Mouse (Mus musculus) myocyte (in vitro differentiated cells): ENCODE measurements at regions not wholly inside any gene's neighbourhood (a gene's known extent, or its start where the extent isn't known, plus 50 kb on each side); places are given as distances from the start of the nearest gene placed in this dataset.

Experiments
- H3K27me3 ChIP-seq: one replicate; pipeline ENCODE4 v1.6.1; 2011; ENCODE audit not compliant: control insufficient read depth, insufficient read depth, insufficient read length
- H3K36me3 ChIP-seq: one replicate; pipeline ENCODE4 v1.6.1; 2011; ENCODE audit not compliant: control insufficient read depth, insufficient read depth
- H3K4me2 ChIP-seq: one replicate; pipeline ENCODE4 v1.6.1; 2011; ENCODE audit warnings: low read depth, control low read depth
- H3K4me3 ChIP-seq: one replicate; pipeline ENCODE4 v1.5.1; 2011; ENCODE audit warnings: mild to moderate bottlenecking, control low read depth, moderate library complexity
- H3K79me2 ChIP-seq: one replicate; pipeline ENCODE4 v1.6.1; 2011; ENCODE audit not compliant: control insufficient read depth, insufficient read depth
- H3ac ChIP-seq: one replicate; pipeline ENCODE4 v1.6.1; 2011; ENCODE audit not compliant: control insufficient read depth, insufficient read length
- CEBPB ChIP-seq: IDR thresholded peaks from 2 replicates; pipeline ENCODE4 v1.6.1; 2011; ENCODE audit warnings: mild to moderate bottlenecking, moderate library complexity; ENCODE audit not compliant: poor library complexity, insufficient read depth, severe bottlenecking
- E2F4 ChIP-seq: IDR thresholded peaks from one replicate; pipeline ENCODE4 v1.6.1; 2011; ENCODE audit warnings: mild to moderate bottlenecking, control low read depth, moderate library complexity; ENCODE audit not compliant: insufficient read depth
- MAX ChIP-seq: IDR thresholded peaks from one replicate; pipeline ENCODE4 v1.6.1; 2011; ENCODE audit warnings: low read depth, mild to moderate bottlenecking, control low read depth
- MYOD1 ChIP-seq, 3 experiments: IDR thresholded peaks; one replicate each; pipeline ENCODE4 v1.6.1; 2011; ENCODE audit warnings: control low read depth in 2 of 3, low read depth in 2 of 3, mild to moderate bottlenecking in 2 of 3, moderate library complexity in 1 of 3; ENCODE audit not compliant: insufficient read length in 2 of 3, control insufficient read depth in 1 of 3
- MYOG ChIP-seq, 3 experiments: IDR thresholded peaks; one replicate each; pipeline ENCODE4 v1.6.1; 2011; ENCODE audit warnings: control low read depth in 2 of 3, low read depth in 2 of 3, mild to moderate bottlenecking in 2 of 3; ENCODE audit not compliant: insufficient read length in 2 of 3, control insufficient read depth in 1 of 3, insufficient read depth in 1 of 3
- POLR2A ChIP-seq: IDR thresholded peaks from one replicate; pipeline ENCODE4 v1.6.1; 2011; ENCODE audit warnings: low read depth, mild to moderate bottlenecking, control low read depth, moderate library complexity; ENCODE audit not compliant: insufficient read length
- POLR2AphosphoS2 ChIP-seq: IDR thresholded peaks from one replicate; pipeline ENCODE4 v1.6.1; 2011; ENCODE audit warnings: low read depth, control low read depth; ENCODE audit not compliant: insufficient read length
- REST ChIP-seq: IDR thresholded peaks from one replicate; pipeline ENCODE4 v1.6.1; 2011; ENCODE audit warnings: mild to moderate bottlenecking, control low read depth, moderate library complexity; ENCODE audit not compliant: insufficient read depth, insufficient read length
- SRF ChIP-seq: IDR thresholded peaks from one replicate; pipeline ENCODE4 v1.6.1; 2011; ENCODE audit warnings: low read depth; ENCODE audit not compliant: control insufficient read depth, insufficient read length
- TCF12 ChIP-seq: IDR thresholded peaks from one replicate; pipeline ENCODE4 v1.6.1; 2011; ENCODE audit warnings: mild to moderate bottlenecking, control low read depth; ENCODE audit not compliant: poor library complexity, insufficient read depth, severe bottlenecking
- TCF3 ChIP-seq: IDR thresholded peaks from one replicate; pipeline ENCODE4 v1.6.1; 2011; ENCODE audit warnings: low read depth, control low read depth; ENCODE audit not compliant: insufficient read length
- USF1 ChIP-seq: IDR thresholded peaks from one replicate; pipeline ENCODE4 v1.6.1; 2011; ENCODE audit warnings: low read depth, mild to moderate bottlenecking, control low read depth, moderate library complexity

GRCm38 (mm10) chr15:51206050-51206449 is 2678.7 kb upstream of the Gm7489 start:
- no peaks in the 10 kb centered on the region for H3K36me3 ChIP-seq
- H3K27me3 ChIP-seq: no peaks in the 10 kb centered on the region
- no peak overlapping the region for H3K4me2 ChIP-seq
- no peaks in the 10 kb centered on the region for H3K79me2 ChIP-seq
- TF ChIP-seq POLR2A: no peak
- no peak for TF ChIP-seq MYOG (IDR thresholded peaks at IDR 0.05; ENCODE audit: control insufficient read depth in 1 of 3, insufficient read depth in 1 of 3, insufficient read length in 2 of 3, low read depth in 2 of 3)
- H3K4me3 ChIP-seq: no peak overlapping the region
- H3ac ChIP-seq: no peak overlapping the region

- TF ChIP-seq TCF12: no peak
- no peak for TF ChIP-seq POLR2A
- TF ChIP-seq POLR2AphosphoS2: no peak
- TF ChIP-seq REST: no peak
- no peak for TF ChIP-seq MYOG (IDR thresholded peaks at IDR 0.05; ENCODE audit: control insufficient read depth in 1 of 3, insufficient read depth in 1 of 3, insufficient read length in 2 of 3, low read depth in 2 of 3)
- no peak for TF ChIP-seq USF1
- TF ChIP-seq E2F4: no peak
- TF ChIP-seq MAX: no peak
- no peak for TF ChIP-seq TCF3
- Histone ChIP-seq H3K4me2 (no peak overlapping the region), H3K4me3 (no peak overlapping the region), H3K27me3 (no peaks in the 10 kb centered on the region), H3ac (no peak overlapping the region), H3K36me3 (no peaks in the 10 kb centered on the region), H3K79me2 (no peaks in the 10 kb centered on the region)
Observed at GRCm38 (mm10) chr15:51206773-51207172, 2677.9 kb upstream of the Gm7489 start.

GRCm38 (mm10) chr15:51234873-51235272 is 2649.8 kb upstream of the Gm7489 start:
- Histone ChIP-seq H3K4me3 (no peak overlapping the region), H3ac (no peak overlapping the region), H3K4me2 (no peak overlapping the region), H3K79me2 (no peaks in the 10 kb centered on the region), H3K27me3 (no peaks in the 10 kb centered on the region), H3K36me3 (no peaks in the 10 kb centered on the region)
- TF ChIP-seq POLR2A (no peak), E2F4 (no peak), MYOG (IDR thresholded peaks at IDR 0.05; ENCODE audit: control insufficient read depth in 1 of 3, insufficient read depth in 1 of 3, insufficient read length in 2 of 3, low read depth in 2 of 3) (no peak), TCF12 (no peak), TCF3 (no peak), USF1 (no peak), SRF (no peak), POLR2AphosphoS2 (no peak), MYOD1 (IDR thresholded peaks at IDR 0.05; ENCODE audit: control insufficient read depth in 1 of 3, insufficient read length in 2 of 3, low read depth in 2 of 3) (no peak), REST (no peak), CEBPB (no peak), MAX (no peak)

GRCm38 (mm10) chr15:51244596-51244995 is 2640.1 kb upstream of the Gm7489 start:
- no peak overlapping the region for H3K4me3 ChIP-seq
- no peak for TF ChIP-seq MYOD1 (IDR thresholded peaks at IDR 0.05; ENCODE audit: control insufficient read depth in 1 of 3, insufficient read length in 2 of 3, low read depth in 2 of 3)
- TF ChIP-seq CEBPB: no peak
- TF ChIP-seq E2F4: no peak
- TF ChIP-seq MYOG (IDR thresholded peaks at IDR 0.05; ENCODE audit: control insufficient read depth in 1 of 3, insufficient read depth in 1 of 3, insufficient read length in 2 of 3, low read depth in 2 of 3): no peak
- TF ChIP-seq USF1: no peak
- no peak for TF ChIP-seq TCF12
- no peak for TF ChIP-seq SRF
- no peak for TF ChIP-seq REST

GRCm38 (mm10) chr15:51247259-51247658 is 2637.4 kb upstream of the Gm7489 start:
- H3ac ChIP-seq: no peak overlapping the region
- no peaks in the 10 kb centered on the region for H3K36me3 ChIP-seq
- no peak overlapping the region for H3K4me2 ChIP-seq
- no peaks in the 10 kb centered on the region for H3K79me2 ChIP-seq
- H3K4me3 ChIP-seq: no peak overlapping the region
- H3K27me3 ChIP-seq: no peaks in the 10 kb centered on the region
- TF ChIP-seq MAX (no peak), TCF3 (no peak), REST (no peak), USF1 (no peak), SRF (no peak), TCF12 (no peak), MYOD1 (IDR thresholded peaks at IDR 0.05; ENCODE audit: control insufficient read depth in 1 of 3, insufficient read length in 2 of 3, low read depth in 2 of 3) (no peak), CEBPB (no peak), POLR2A (no peak), POLR2AphosphoS2 (no peak), MYOG (IDR thresholded peaks at IDR 0.05; ENCODE audit: control insufficient read depth in 1 of 3, insufficient read depth in 1 of 3, insufficient read length in 2 of 3, low read depth in 2 of 3) (no peak), E2F4 (no peak)

More at GRCm38 (mm10) chr15:51244596-51244995, 2640.1 kb upstream of the Gm7489 start:
- H3K79me2 ChIP-seq: no peaks in the 10 kb centered on the region
- H3K36me3 ChIP-seq: no peaks in the 10 kb centered on the region
- H3K4me2 ChIP-seq: no peak overlapping the region
- H3K27me3 ChIP-seq: no peaks in the 10 kb centered on the region
- H3ac ChIP-seq: no peak overlapping the region
